Mouse (Mus musculus): ENCODE measurements around the gene Ptprn.

- TF ChIP-seq CTCF (IDR thresholded peaks at IDR 0.05), result no peak
- TF ChIP-seq EP300 (IDR thresholded peaks at IDR 0.05), result no peak
These were observed 25.1 kb upstream of the Ptprn start for GRCm38 (mm10) chr1:75289376-75289775.
